Mouse (Mus musculus): ENCODE results near the gene Ltk. TPM values are rescaled to one million over a fixed set of nuclear protein-coding genes. Genes with fewer than 3 reads are reported as not detected.

Ltk gene
- total RNA-seq (2021): not detected

- DNase-seq (ENCODE audit: low spot score): no peak
- intact Hi-C loops (cut with DNase I): no loop called here
Measured at GRCm38 (mm10) chr2:119760251-119760650, at the start of gene Ltk. Ltk (minus strand) TSS chr2:119760431.

- DNase-seq (ENCODE audit: low spot score): no peak
- intact Hi-C loops (cut with DNase I): no loop called here
Measured at GRCm38 (mm10) chr2:119808881-119809280, 48.6 kb upstream of the Ltk start.

- no peak for DNase-seq (ENCODE audit: low spot score)
- intact Hi-C loops (cut with DNase I): no loop called here
Measured at GRCm38 (mm10) chr2:119808438-119808837, 48.2 kb upstream of the Ltk start.

- DNase-seq (ENCODE audit: low spot score): no peak
- intact Hi-C loops (cut with DNase I): no loop called here
Measured at GRCm38 (mm10) chr2:119805536-119805935, 45.3 kb upstream of the Ltk start.

- intact Hi-C loops (cut with DNase I): no loop called here
Measured at GRCm38 (mm10) chr2:119804776-119805175, 44.5 kb upstream of the Ltk start.

GRCm38 (mm10) chr2:119804275-119804628, 44.0 kb upstream of the Ltk start:
- intact Hi-C loops (cut with DNase I): no loop called here

More at GRCm38 (mm10) chr2:119804776-119805175, 44.5 kb upstream of the Ltk start:
- no peak for DNase-seq (ENCODE audit: low spot score)

GRCm38 (mm10) chr2:119803618-119804274, 43.5 kb upstream of the Ltk start:
- intact Hi-C loops (cut with DNase I): no loop called here

More at GRCm38 (mm10) chr2:119804275-119804628, 44.0 kb upstream of the Ltk start:
- no peak for DNase-seq (ENCODE audit: low spot score)

GRCm38 (mm10) chr2:119802767-119803617, 42.8 kb upstream of the Ltk start:
- intact Hi-C loops (cut with DNase I): no loop called here
- DNase-seq (ENCODE audit: low spot score): no peak

More at GRCm38 (mm10) chr2:119803618-119804274, 43.5 kb upstream of the Ltk start:
- no peak for DNase-seq (ENCODE audit: low spot score)

- intact Hi-C loops (cut with DNase I): no loop called here
Measured at GRCm38 (mm10) chr2:119800876-119801846, 40.9 kb upstream of the Ltk start.

GRCm38 (mm10) chr2:119799961-119800550, 39.8 kb upstream of the Ltk start:
- intact Hi-C loops (cut with DNase I): loop anchor here (5.0 kb wide), 1 partner anchor 97 kb away; the partner anchor contains the start of gene Mga
- no peak for DNase-seq (ENCODE audit: low spot score)

More at GRCm38 (mm10) chr2:119800876-119801846, 40.9 kb upstream of the Ltk start:
- no peak for DNase-seq (ENCODE audit: low spot score)

- intact Hi-C loops (cut with DNase I): loop anchor here (5.0 kb wide), 1 partner anchor 98 kb away; the partner anchor contains the start of gene Mga
- DNase-seq (ENCODE audit: low spot score): no peak
Measured at GRCm38 (mm10) chr2:119799181-119799960, 39.1 kb upstream of the Ltk start.

- intact Hi-C loops (cut with DNase I): loop anchor here (5.0 kb wide), 1 partner anchor 99 kb away; the partner anchor contains the start of gene Mga
- DNase-seq (ENCODE audit: low spot score): peak; percentile 60
Measured at GRCm38 (mm10) chr2:119798246-119798927, 38.2 kb upstream of the Ltk start.

- DNase-seq (ENCODE audit: low spot score): no peak
- intact Hi-C loops (cut with DNase I): loop anchor here (5.0 kb wide), 1 partner anchor 100 kb away; the partner anchor contains the start of gene Mga
Measured at GRCm38 (mm10) chr2:119797279-119797783, 37.1 kb upstream of the Ltk start, which contains the start of gene Tyro3. Tyro3 (plus strand) TSS chr2:119797733.

- no peak for DNase-seq (ENCODE audit: low spot score)
- intact Hi-C loops (cut with DNase I): loop anchor here (5.0 kb wide), 1 partner anchor 313 kb away; the partner anchor contains the start of gene Ino80
Measured at GRCm38 (mm10) chr2:119789996-119790395, 29.8 kb upstream of the Ltk start.

- peak; percentile 51 for DNase-seq (ENCODE audit: low spot score)
- intact Hi-C loops (cut with DNase I): loop anchor here (5.0 kb wide), 1 partner anchor 310 kb away; the partner anchor contains the start of gene Ino80
Measured at GRCm38 (mm10) chr2:119787206-119787883, 27.1 kb upstream of the Ltk start, which contains the start of gene Rpap1. Rpap1 (minus strand) TSS chr2:119787537.

GRCm38 (mm10) chr2:119767246-119767645, 7.0 kb upstream of the Ltk start:
- intact Hi-C loops (cut with DNase I): no loop called here
- no peak for DNase-seq (ENCODE audit: low spot score)

GRCm38 (mm10) chr2:119763924-119764323, 3.7 kb upstream of the Ltk start:
- DNase-seq (ENCODE audit: low spot score): no peak
- intact Hi-C loops (cut with DNase I): no loop called here
